Mouse (Mus musculus) lung, adult 2 months (tissue): Measurements from ENCODE around the gene Rpl10a.

Experiments
- CTCF ChIP-seq: fragments of 200-500 bp; IDR thresholded peaks from 2 replicates; pipeline ENCODE4 v1.5.1; 2011; ENCODE audit warnings: mild to moderate bottlenecking, low read length, control low read depth; ENCODE audit not compliant: insufficient read depth
- POLR2A ChIP-seq: fragments of 200-500 bp; IDR thresholded peaks from 2 replicates; pipeline ENCODE4 v1.6.1; 2011; ENCODE audit warnings: low read depth, mild to moderate bottlenecking, control low read depth, low read length, borderline replicate concordance; ENCODE audit errors: extremely low read depth

- TF ChIP-seq CTCF (no peak), POLR2A (no peak)
These were observed 38.0 kb upstream of the Rpl10a start for GRCm38 (mm10) chr17:28290262-28290661.
